Mouse (Mus musculus) midbrain, embryonic 12.5 days (tissue): ENCODE results near the gene Ppm1n. TPM values are rescaled to one million over a fixed set of nuclear protein-coding genes. Genes with fewer than 3 reads are reported as not detected.

Source experiments
- ATAC-seq: fragments of 200-750 bp; cut with Nextera tagmentation; 2 replicates; pipeline ENCODE4 v1.8.0; 2017; ENCODE audit warnings: low read depth, moderate TSS enrichment, moderate library complexity; ENCODE audit not compliant: low FRiP score
- H3K27ac ChIP-seq: fragments of 300-500 bp; sonication (generic); replicated peaks from 2 replicates; pipeline ENCODE4 v1.5.1; 2016; ENCODE audit warnings: mild to moderate bottlenecking
- H3K27me3 ChIP-seq: fragments of 300-500 bp; sonication (generic); 2 replicates; pipeline ENCODE4 v1.6.1; 2016; ENCODE audit warnings: mild to moderate bottlenecking
- H3K36me3 ChIP-seq: fragments of 300-500 bp; sonication (generic); 2 replicates; pipeline ENCODE4 v1.6.1; 2016
- H3K4me1 ChIP-seq: fragments of 300-500 bp; sonication (generic); 2 replicates; pipeline ENCODE4 v1.6.1; 2016
- H3K4me2 ChIP-seq: fragments of 300-500 bp; sonication (generic); replicated peaks from 2 replicates; pipeline ENCODE4 v1.6.1; 2016; ENCODE audit warnings: mild to moderate bottlenecking, moderate library complexity
- H3K4me3 ChIP-seq: fragments of 300-500 bp; sonication (generic); 2 replicates; pipeline ENCODE4 v1.5.1; 2016; ENCODE audit warnings: mild to moderate bottlenecking
- H3K9ac ChIP-seq: fragments of 300-500 bp; sonication (generic); replicated peaks from 2 replicates; pipeline ENCODE4 v1.6.1; 2016; ENCODE audit warnings: mild to moderate bottlenecking, moderate library complexity
- H3K9me3 ChIP-seq: fragments of 300-500 bp; sonication (generic); 2 replicates; pipeline ENCODE4 v1.6.1; 2016; ENCODE audit warnings: mild to moderate bottlenecking
- WGBS: fragments of 180-500 bp; shearing (Covaris S2); methylation state at CpG from one replicate; pipeline ENCODE4 v1.1.7; 2016; 5-methylcytosine and 5-hydroxymethylcytosine counted together
- polyA plus RNA-seq: library from polyadenylated mRNA; unstranded; fragments of >200 nt; fragmentation: Nextera tagmentation; extraction: Ambion mirVana; gene quantifications from 2 replicates; pipeline ENCODE4 v1.2.1, GENCODE M21; 2016

Gene Ppm1n
- polyA plus RNA-seq, 1 experiment from 2014 or later, result 0.32 TPM

DNA sequence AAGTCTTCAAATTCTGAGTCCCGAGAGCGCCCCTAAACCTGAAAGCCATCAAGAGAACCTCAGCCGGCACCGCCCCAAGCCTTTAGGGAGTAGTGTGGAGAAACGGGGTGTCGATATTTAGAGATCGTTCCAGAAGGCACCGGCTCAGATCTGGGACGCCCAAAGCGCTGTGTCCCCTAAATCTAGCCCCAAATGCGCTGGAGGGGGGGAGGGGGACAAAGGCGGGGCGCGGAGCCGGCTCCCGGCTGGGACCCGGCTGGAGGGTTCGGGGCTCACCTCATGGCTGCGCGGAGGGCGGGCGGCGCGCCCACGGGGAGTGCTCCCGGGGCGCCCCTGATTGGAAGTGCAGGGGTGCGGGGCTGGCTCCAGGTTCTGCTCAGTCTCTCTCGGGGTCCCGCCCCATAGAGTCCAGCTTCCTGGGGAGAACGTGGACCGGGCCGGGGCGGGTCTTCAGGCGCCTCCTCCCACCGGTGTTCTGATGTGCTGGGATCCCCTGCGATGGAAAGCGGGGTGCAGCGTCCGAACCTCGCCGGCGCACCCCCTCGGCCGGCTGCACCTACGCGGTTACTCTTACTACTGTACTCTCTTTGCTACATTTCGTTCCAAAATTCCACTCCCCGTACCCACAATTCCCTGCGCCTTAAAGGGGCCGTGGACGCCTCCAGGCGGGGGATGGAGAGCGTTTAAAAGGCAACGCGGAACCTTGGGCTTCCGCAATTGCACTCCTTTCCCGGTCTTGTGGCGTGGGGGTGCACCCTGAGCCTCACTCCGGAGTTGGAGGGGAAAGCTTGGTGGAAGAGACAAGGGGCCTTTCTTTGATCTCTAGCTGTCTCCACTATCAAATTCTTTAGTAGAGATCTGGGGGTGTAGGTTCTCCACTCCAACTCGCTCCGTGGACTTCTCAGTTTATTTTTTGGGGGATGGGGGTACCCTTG, 8.4 kb downstream of the Ppm1n start, which contains the start of gene Vasp:
Gene Vasp, minus strand, starts transcription at position 580 of the 935 bp plus-strand sequence.
- Histone ChIP-seq H3K4me1 (peaks cover 29% of the 10 kb centered on the region), H3K4me3 (peak within 1 kb of the TSS; percentile 81), H3K4me2 (peak within 1 kb of the TSS; percentile 98), H3K9ac (peak within 1 kb of the TSS; percentile 84), H3K27me3 (no peaks in the 10 kb centered on the region), H3K9me3 (no peaks in the 10 kb centered on the region), H3K27ac (peak within 1 kb of the TSS; percentile 70), H3K36me3 (no peaks in the 10 kb centered on the region)
- WGBS, result under 1% methylated on average over 62 of the region's 62 CpGs
- ATAC-seq, result peak; percentile 63

DNA sequence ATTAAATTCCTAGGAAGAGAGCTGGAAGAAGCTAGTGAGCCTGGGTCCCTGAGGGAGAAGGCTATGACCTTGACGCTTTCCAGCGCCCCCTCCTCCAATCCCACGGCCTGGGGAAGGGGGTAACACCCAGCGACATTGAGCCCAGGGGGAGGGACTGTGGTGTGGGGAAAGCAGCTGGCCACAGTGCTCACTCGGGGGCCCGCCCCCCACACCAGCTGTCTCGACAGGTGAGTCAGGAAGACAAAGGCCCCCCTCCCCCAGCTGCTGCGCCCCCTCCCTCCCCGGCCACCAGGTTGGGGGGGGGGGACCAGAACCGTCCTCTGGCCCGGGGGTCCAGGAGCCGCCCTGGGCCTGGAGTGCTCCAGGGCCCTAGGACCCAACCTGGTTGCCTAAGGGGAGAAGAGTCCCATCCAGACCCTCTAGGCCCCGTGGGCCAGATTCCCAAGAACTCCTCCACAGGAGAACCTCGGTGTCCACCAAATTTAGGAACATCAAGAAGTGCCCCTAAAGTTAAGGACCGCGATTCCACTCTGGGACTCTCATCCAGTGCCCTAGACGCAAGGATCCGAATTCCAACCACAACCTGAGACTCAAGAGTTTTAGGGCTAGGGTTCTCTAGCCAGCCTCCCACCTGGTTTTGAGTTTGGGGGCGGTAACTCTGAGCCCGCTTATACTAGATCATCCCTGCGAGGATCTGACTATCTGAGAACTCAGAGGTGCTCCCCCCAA, 9.2 kb downstream of the Ppm1n start:
- H3K36me3 ChIP-seq, result 0 out of 2 replicates have a peak, but pooled peaks cover 3% of the 10 kb centered on the region
- H3K9me3 ChIP-seq, result no peaks in the 10 kb centered on the region
- peak overlapping the region; percentile 42; the same call in 1 of the 2 replicates for H3K27ac ChIP-seq
- peak overlapping the region; percentile 98 for H3K4me2 ChIP-seq
- peak overlapping the region; percentile 84 for H3K9ac ChIP-seq
- H3K4me3 ChIP-seq, result peak overlapping the region; percentile 81
- H3K4me1 ChIP-seq, result peaks cover 34% of the 10 kb centered on the region
- ATAC-seq, result no peak
- 1% methylated on average over 20 of the region's 21 CpGs for WGBS
- no peaks in the 10 kb centered on the region for H3K27me3 ChIP-seq

DNA sequence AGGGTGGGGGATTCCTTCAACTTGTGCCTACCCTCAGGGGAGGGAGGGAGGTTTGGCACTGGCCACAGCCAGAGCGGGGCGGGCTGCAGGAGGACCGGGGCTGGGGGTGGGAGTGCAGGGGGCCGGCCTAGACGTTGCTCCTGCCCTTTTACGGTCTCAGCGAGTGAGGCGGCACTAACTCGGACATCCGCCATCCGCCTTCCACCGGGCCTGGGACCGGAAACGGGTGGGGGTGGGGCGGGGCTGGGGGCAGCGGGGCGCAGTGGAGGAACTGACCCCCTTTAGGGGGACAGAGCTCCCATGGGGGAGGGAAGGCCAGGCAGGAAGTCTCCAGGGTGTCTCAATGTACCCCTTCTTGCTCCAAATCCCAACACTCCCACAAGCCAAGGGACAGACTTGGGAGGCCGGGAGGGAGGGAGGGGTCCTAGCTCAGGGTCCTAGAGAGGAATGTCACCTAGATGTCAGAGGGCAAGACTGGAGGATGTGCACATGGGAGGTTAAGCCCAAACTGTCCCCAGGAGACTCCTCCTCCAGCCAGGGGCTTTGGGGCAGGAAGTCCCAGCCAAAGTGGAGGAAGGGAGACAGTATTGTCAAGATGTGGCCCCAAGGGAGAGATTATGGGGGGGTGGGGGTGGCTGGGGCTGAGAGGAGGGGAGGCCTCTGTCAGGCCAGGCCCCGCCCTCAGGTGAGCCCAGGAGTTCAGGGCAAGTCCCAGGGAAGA, 10.0 kb downstream of the Ppm1n start:
- WGBS, result 3% methylated on average over 19 of the region's 19 CpGs
- peak overlapping the region; percentile 58 for H3K9ac ChIP-seq
- H3K4me3 ChIP-seq, result peak overlapping the region; percentile 81
- peak overlapping the region; percentile 98 for H3K4me2 ChIP-seq
- H3K27ac ChIP-seq, result peak overlapping the region; percentile 30; the same call in 1 of the 2 replicates
- ATAC-seq, result no peak
- H3K36me3 ChIP-seq, result 0 out of 2 replicates have a peak, but pooled peaks cover 3% of the 10 kb centered on the region
- H3K27me3 ChIP-seq, result no peaks in the 10 kb centered on the region
- peaks cover 34% of the 10 kb centered on the region for H3K4me1 ChIP-seq
- H3K9me3 ChIP-seq, result no peaks in the 10 kb centered on the region

DNA sequence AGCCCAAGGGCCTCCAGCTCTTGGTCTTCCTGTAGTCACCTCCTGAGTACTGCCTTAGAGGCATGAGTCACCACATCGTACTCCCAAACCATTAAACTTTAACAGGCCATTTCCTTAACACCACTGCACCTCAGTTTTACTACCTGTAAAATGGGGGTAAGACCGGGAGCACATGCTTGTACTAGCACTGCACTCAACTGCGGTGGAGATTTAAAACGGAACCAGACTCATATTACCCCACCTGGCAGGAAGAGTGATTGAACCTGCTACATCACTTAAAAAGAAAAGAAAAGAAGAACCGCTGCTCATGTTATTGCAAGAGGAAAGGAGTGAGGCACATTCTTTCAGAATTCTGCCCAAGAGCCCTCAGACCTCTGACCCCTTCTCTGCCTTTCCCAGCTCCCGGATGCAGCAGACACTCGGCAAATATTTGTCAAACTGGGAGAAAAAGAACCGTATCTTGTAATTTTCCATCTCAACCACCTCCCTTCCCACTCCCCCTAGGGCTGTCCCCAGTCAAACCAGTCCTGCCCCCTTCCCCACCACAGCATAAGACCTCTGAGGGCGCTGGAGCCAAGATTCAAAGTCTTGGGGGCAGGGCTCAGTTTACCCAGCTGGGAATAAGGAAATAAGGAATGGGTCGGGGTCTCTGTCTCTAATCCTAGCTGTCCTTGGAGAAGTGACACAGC, 10.7 kb downstream of the Ppm1n start:
- peak overlapping the region; percentile 58 for H3K9ac ChIP-seq
- H3K4me2 ChIP-seq, result peak overlapping the region; percentile 98
- H3K4me3 ChIP-seq, result peak overlapping the region; percentile 81
- no peaks in the 10 kb centered on the region for H3K9me3 ChIP-seq
- H3K36me3 ChIP-seq, result peaks cover 11% of the 10 kb centered on the region
- ATAC-seq, result no peak
- peaks cover 34% of the 10 kb centered on the region for H3K4me1 ChIP-seq
- WGBS, result 50% methylated on average over 10 of the region's 10 CpGs
- no peaks in the 10 kb centered on the region for H3K27me3 ChIP-seq
- H3K27ac ChIP-seq, result 0 out of 2 replicates have a peak overlapping the region, but pooled peaks have one; percentile 30

- Histone ChIP-seq H3K36me3 (peaks cover 30% of the 10 kb centered on the region), H3K27ac (no peak overlapping the region), H3K4me3 (no peak overlapping the region), H3K27me3 (no peaks in the 10 kb centered on the region), H3K9ac (0 out of 2 replicates have a peak overlapping the region, but pooled peaks have one; percentile 28), H3K4me2 (no peak overlapping the region), H3K4me1 (peaks cover 31% of the 10 kb centered on the region), H3K9me3 (no peaks in the 10 kb centered on the region)
- ATAC-seq, result no peak
- 74% methylated on average over 10 of the region's 10 CpGs for WGBS
Measured at GRCm38 (mm10) chr7:19267051-19267450, 12.8 kb downstream of the Ppm1n start.

DNA sequence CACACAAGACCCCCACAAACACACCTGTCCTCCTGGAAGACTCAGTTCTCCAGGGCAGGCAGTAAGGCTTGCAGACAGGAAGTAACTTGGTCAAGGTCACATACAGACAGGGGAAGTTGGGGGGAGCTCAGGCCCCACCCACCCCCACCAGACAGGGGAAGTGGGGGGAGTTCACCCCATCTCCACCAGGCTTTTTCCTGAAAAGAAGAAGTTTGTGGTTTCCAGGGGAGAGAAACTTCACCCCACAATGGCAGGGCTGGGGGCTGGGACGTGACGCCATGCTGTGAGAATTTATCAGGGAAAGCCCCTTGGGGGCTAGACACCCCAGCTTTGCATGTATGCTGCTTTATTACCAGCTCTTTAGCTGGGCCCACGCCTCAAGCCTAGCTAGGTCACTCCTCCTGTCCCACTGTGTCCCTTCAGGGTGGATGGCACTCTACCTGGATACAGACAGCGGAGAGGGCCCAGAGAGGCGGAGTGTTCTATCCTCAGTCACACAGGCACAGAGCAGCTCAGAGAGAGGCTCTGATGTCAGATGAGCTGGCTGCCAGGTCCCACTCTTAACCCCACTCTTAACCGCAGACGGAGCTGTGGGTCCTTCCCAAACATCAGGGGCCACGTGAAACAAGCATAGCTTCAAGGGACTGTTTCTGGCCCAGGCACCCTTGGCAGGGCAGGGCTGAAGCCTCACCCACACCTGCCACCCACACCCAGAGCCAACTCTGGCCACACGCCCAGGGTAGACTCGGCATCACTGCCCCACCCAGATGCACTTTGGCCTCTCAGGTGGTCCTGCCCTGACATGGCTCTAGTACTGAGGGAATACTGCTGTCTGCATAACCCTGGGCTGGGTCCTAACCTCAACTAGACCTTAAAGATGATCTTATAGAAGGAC, 13.7 kb downstream of the Ppm1n start:
- H3K4me2 ChIP-seq, result no peak overlapping the region
- WGBS, result 91% methylated on average over 10 of the region's 10 CpGs
- ATAC-seq, result no peak
- no peak overlapping the region for H3K27ac ChIP-seq
- no peaks in the 10 kb centered on the region for H3K9me3 ChIP-seq
- H3K4me3 ChIP-seq, result no peak overlapping the region
- H3K27me3 ChIP-seq, result no peaks in the 10 kb centered on the region
- H3K36me3 ChIP-seq, result peaks cover 39% of the 10 kb centered on the region
- peaks cover 31% of the 10 kb centered on the region for H3K4me1 ChIP-seq
- H3K9ac ChIP-seq, result 0 out of 2 replicates have a peak overlapping the region, but pooled peaks have one; percentile 28

- no peak for ATAC-seq
- Histone ChIP-seq H3K9ac (no peak overlapping the region), H3K9me3 (no peaks in the 10 kb centered on the region), H3K36me3 (peaks cover 49% of the 10 kb centered on the region), H3K4me1 (peaks cover 21% of the 10 kb centered on the region), H3K27ac (no peak overlapping the region), H3K27me3 (no peaks in the 10 kb centered on the region), H3K4me3 (no peak overlapping the region), H3K4me2 (no peak overlapping the region)
- 79% methylated on average over 7 of the region's 7 CpGs for WGBS
Measured at GRCm38 (mm10) chr7:19265147-19265546, 14.7 kb downstream of the Ppm1n start.

DNA sequence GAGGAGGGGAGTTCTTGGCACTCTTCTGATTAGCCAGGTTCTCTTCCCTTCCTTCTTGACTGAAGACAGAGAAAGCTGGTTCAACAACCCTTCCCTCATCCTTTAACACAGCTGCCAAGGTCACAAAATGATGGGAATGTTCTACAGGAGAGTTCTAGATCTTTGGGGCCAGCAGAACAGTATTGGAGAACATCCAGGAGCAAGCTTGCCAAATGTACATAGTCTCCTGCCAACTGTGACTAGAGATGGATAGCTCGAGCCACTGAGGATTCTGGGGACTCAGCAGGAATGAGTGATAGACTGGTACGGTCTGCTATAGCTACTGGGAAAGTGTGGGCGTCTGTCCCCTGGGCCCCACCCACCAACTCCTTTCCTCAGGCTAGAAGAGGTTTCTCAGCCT, 21.5 kb downstream of the Ppm1n start:
- H3K36me3 ChIP-seq, result peaks cover 70% of the 10 kb centered on the region
- WGBS, result 87% methylated on average over 3 of the region's 3 CpGs

GRCm38 (mm10) chr7:19257390-19258022, 22.4 kb downstream of the Ppm1n start:
- Histone ChIP-seq H3K9me3 (no peaks in the 10 kb centered on the region), H3K36me3 (peaks cover 62% of the 10 kb centered on the region), H3K4me2 (no peak overlapping the region), H3K4me1 (no peaks in the 10 kb centered on the region), H3K4me3 (no peak overlapping the region), H3K9ac (no peak overlapping the region), H3K27ac (no peak overlapping the region), H3K27me3 (no peaks in the 10 kb centered on the region)
- WGBS, result 35% methylated on average over 11 of the region's 11 CpGs
- peak; percentile 66 for ATAC-seq

More for the DNA sequence above, 21.5 kb downstream of the Ppm1n start:
- Histone ChIP-seq H3K27me3 (no peaks in the 10 kb centered on the region), H3K4me2 (no peak overlapping the region), H3K9ac (no peak overlapping the region), H3K9me3 (no peaks in the 10 kb centered on the region), H3K4me3 (no peak overlapping the region), H3K27ac (no peak overlapping the region), H3K4me1 (no peaks in the 10 kb centered on the region)
- no peak for ATAC-seq

DNA sequence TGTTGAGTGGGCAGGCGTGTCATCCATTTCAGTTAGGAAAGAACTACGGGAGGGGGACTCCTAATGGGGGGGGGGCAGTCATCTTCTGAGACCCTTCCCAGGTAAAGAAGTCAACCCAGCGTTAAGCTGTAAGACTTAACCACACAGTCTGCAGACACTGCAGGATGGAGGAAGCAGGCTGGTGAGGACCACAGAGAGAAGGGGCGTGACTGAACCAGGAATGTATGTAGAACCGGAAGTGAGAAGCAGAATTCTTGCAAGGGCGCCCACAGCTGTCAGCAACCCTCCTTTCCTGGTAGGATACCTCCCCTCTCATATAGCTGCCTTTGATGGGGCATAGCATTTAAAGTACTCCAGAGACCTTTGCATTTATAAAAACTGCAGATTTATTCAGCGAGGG, 23.3 kb downstream of the Ppm1n start:
- Histone ChIP-seq H3K36me3 (peaks cover 54% of the 10 kb centered on the region), H3K4me2 (no peak overlapping the region), H3K27me3 (no peaks in the 10 kb centered on the region), H3K4me1 (no peaks in the 10 kb centered on the region), H3K27ac (no peak overlapping the region), H3K9me3 (no peaks in the 10 kb centered on the region), H3K4me3 (no peak overlapping the region), H3K9ac (no peak overlapping the region)
- no peak for ATAC-seq
- 89% methylated on average over 7 of the region's 7 CpGs for WGBS
